Mouse (Mus musculus): ENCODE data around the gene Gprc5d.

The Gprc5d gene

DNA sequence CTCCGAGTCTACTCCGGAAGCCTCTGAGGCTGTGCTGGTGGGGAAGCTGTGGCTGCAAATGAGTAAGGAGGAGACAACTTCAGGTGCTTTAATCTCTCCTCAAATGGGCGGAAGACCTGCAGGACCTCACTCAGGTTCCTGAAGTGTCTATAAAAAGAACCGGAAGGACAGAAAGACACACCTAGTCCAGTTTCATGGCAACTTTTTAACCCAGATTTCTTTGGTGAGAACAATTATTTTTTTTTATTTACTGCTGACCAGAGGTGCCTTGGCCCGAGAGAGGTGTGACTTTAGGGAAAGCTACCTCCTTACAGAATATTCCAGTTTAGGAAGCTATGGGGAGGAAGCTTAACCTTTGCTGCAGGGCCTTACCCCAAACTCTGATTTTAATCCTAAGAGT is at the start of gene Gprc5d:
Gene Gprc5d, minus strand, starts transcription at position 101 of the 400 bp plus-strand sequence.
- 89% methylated on average over 5 of the region's 5 CpGs for WGBS

DNA sequence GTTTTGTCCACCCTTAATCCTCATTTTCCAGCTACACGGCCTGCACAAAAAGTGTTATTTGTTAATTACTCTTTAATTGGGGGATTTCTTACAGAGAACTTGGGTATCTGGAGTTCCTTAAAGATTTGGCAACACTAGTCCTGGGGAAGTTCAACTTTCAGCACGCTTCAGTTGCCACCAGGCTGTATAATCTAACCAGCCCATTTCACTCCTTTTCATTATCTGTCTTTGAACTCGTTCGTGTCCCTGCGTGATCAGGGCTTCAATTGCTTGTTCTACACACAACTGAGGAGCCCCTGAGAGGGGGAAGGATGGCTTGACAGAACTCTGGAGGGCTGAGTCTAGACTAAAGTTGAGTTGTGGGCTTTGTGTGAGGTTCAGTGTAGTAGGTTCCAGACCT is 48.6 kb upstream of the Gprc5d start:
- WGBS, result 68% methylated on average over 5 of the region's 5 CpGs

DNA sequence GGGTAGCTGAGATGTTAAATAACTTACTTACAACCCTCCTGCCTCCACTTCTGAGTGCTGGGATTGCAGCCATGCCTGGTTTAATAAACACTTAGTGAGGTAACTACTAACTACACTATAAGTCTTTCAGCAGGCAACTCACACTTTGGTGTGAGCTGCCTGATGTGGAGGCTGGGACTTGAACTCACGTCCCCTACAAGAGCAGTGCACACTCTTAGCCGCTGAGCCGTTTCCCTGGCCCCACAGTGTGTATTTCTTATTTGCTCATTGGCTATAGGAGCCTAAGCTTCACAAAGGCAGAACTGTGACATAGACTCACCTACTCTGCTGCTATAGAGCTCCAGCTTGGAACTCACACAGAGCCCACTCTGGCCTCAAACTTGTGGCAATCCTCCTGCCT is 48.2 kb upstream of the Gprc5d start:
- 89% methylated on average over 3 of the region's 3 CpGs for WGBS

GRCm38 (mm10) chr6:135165706-135166105 is 47.6 kb upstream of the Gprc5d start:
- 91% methylated on average over 2 of the region's 2 CpGs for WGBS

DNA sequence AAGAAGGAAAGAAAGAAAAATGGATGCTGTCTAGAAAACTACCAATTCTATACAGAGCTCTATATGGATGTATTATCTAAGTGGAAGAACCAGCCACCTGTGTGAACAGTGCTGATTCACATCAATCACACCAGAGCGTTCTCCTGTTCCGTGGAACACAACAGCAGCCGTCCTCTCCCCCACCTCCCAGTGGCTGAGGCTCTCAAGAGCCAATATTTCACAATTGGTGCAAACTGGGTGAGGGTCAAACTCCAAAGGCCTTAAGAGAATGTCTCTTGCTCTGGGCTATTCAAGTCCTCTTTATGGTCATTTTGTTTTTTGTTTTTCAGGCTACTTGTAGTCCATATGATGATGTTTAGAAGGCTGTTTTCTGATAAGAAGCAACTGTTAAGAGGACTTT is 47.1 kb upstream of the Gprc5d start:
- 88% methylated on average over 3 of the region's 3 CpGs for WGBS

DNA sequence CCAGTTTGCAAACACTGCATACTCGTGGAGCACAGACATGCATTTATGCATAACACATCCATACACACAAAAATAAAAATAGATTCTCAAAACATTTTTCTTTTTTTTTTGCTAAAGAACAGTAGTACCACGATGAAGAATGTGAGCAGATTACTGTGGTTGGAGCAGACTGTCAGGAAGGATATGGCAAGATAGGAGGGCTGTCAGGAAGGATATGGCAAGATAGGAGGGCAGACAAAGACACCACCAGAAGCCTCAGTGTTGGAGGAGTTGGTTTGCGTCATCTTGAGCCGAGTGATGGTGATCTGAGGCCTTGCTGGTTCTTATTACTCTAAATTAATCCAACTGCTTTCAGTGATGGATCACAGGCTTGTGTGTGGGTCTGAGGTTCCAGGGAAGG is 44.8 kb upstream of the Gprc5d start:
- WGBS, result 65% methylated on average over 4 of the region's 4 CpGs

- WGBS, result 88% methylated on average over 3 of the region's 3 CpGs
Observed at GRCm38 (mm10) chr6:135162311-135162710, 44.2 kb upstream of the Gprc5d start.

- WGBS, result 70% methylated on average over 4 of the region's 4 CpGs
Observed at GRCm38 (mm10) chr6:135161356-135161755, 43.3 kb upstream of the Gprc5d start.

DNA sequence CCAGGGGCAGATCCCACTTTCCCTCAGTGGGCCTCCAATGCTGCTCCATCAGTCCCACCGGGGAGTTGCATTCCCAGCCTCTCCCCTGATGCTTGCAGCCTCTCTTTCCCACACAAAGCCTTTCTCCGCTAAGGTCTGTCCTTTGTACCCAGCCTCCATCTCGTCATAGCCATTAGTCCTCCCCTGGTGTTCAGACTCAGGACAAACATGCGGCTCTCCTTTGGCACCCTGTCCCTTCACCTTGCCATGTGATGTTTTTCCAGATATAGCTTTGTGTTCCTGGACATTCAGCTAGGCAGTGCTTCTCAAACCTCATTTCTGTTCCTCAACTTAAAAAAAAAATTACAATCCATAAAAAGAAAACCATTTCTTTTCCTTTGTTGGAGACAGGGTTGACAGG is 40.4 kb upstream of the Gprc5d start:
- 67% methylated on average over 4 of the region's 4 CpGs for WGBS

DNA sequence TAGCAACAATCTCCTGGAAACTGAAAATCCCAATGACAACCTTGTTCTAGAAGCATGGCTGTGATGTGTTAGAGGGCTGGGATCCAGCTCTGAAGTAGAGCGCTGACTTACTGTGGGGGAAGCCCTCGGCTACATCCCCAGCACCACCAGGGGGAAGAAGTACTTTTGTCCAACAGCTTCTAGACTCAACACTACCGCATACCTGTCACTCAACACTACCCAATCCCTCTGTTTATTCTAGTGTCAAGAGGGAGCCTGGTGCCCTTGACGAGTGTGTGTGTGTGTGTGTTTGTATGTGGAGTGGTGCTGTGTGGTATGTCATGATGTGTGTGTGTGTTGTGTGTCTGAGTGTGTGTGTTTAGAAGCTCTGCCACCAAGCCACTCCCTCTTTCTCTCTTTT is 39.4 kb upstream of the Gprc5d start:
- WGBS, result 80% methylated on average over 4 of the region's 4 CpGs

- 79% methylated on average over 8 of the region's 8 CpGs for WGBS
Observed at GRCm38 (mm10) chr6:135156597-135156996, 38.5 kb upstream of the Gprc5d start.

- 49% methylated on average over 5 of the region's 5 CpGs for WGBS
Observed at GRCm38 (mm10) chr6:135153719-135154118, 35.6 kb upstream of the Gprc5d start.

DNA sequence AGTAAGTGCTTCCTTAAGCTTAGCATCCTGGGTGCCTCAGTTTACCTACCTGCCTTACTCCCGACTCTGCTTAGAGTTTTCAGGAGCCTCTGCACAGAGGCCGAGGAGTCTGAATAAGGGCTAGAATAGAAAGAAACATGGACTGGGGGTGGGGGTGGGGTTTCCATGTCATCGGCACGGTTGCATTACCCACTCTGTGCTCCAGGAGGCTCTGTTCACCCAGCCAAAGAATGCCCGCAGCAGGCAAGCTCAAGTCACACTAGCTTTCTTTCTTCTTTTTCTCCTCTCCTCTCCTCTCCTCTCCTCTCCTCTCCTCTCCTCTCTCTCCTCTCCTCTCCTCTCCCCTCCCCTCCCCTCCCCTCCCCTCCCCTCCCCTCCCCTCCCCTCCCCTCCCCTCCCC is 32.2 kb upstream of the Gprc5d start:
- 19% methylated on average over 5 of the region's 5 CpGs for WGBS

DNA sequence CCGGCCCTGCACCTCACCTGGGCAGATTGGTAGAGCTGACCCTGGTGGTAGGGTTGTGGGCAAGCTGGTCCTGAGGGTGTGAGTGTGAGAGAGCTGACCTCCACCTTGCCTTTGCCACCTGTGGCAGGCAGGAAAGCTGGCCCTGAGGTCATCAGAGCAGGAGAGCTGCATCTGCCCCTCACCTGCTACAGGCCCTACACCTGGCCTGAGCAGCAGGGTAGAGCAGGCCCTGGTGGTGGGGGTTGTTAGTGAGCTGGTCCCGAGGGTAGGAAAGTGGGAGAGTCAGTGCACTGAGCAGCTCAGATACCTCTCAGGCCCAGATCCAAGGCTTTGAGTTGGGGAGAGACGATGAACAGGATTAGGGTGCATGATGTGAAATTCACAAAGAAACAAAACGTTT is 31.6 kb upstream of the Gprc5d start:
- WGBS, result 67% methylated on average over 4 of the region's 4 CpGs

DNA sequence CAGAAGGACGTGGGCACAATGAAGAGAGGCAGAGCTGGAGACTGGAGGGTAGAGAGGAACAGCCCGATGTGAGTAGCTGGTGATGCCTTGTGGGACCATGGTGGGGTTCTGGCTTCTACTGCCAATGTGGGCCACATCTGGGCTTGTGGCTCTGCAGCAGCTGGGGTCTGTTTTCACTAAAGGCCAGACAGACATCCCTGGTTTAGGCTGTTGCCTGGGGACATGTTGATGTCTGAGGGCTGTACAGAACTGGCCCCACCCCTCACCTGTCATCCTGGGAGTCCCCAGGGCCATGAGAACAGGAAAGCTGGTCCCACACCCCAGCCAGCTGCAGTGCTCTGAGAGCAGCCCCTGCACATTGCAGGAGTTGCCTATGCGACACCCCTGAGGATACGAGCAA is 31.1 kb upstream of the Gprc5d start:
- WGBS, result 87% methylated on average over 4 of the region's 4 CpGs

DNA sequence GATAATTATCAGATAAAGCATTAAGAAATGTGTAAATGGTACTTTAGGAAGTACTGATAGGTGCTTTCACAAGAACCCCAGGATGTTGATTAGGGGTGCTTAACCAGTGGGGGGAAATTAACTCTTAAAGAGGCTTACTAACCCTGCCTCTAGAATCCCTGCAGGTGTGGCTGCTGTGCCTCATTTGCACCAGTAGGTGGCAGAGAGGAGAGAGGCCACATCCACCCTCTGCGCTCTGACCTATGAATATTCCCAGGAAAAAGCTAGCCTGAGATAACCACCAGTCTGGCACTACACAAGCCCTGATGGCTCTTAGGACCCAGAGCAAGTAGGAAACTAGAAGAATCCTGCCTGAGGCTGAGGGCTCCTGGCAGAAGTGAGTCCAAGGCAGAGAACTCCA is 30.4 kb upstream of the Gprc5d start:
- 43% methylated on average over 1 of the region's 1 CpGs for WGBS

DNA sequence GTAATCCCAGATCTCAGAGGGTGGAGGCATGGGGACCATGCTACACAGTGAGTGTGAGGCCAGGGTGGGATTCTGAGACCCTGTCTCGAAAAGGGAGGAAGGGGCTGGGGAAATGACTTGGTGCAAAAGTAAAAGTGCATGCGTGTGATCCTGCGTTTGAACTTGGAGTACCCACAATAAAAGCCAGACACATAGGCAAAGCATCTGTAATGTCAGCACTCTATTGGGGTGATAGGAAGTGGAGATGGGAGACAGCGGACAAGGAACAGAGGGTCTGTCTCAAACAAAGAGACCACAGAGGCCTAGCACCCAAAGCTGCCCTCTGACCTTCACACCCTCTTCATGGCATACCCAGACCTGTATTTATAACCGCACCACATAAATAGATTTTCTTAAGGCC is 27.9 kb upstream of the Gprc5d start:
- whole genome bisulfite sequencing, result 92% methylated on average over 5 of the region's 5 CpGs

GRCm38 (mm10) chr6:135144516-135144915 is 26.4 kb upstream of the Gprc5d start:
- under 1% methylated on average over 3 of the region's 3 CpGs for WGBS

- WGBS, result 95% methylated on average over 5 of the region's 5 CpGs
Observed at GRCm38 (mm10) chr6:135143151-135143550, 25.1 kb upstream of the Gprc5d start.

DNA sequence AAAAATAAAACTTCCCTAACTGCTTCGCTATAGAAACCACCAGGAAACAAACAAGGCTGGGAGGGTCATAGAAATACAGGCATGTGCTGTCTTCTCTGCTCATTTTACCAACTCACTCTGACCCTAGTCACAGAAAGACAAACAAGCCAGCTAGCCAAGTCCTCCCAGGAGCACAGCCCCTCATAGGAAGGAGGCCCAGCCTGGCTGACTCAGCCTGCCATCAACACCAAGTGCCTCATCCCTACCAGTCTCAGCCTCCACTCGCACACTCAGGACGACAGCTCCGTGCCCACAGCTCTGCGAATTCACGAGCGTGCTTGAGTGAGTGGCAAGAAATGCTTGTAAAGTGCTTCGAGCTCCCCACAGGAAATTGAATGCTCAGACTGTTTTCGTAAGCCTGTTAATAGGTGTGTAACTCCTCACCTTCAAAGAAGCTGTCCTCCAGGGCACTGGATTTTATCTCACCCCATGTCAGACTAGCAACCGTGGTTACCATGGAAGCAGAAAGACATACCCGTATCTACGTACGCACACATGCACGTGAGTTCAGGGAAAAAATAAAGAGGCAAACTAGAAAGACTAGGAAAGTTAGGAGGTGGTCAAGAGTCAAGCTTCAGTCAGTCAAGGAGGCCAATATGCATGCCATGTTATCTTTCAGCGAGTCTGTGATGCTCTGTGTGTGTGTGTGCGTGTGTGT is 23.5 kb upstream of the Gprc5d start:
- 58% methylated on average over 16 of the region's 16 CpGs for WGBS

DNA sequence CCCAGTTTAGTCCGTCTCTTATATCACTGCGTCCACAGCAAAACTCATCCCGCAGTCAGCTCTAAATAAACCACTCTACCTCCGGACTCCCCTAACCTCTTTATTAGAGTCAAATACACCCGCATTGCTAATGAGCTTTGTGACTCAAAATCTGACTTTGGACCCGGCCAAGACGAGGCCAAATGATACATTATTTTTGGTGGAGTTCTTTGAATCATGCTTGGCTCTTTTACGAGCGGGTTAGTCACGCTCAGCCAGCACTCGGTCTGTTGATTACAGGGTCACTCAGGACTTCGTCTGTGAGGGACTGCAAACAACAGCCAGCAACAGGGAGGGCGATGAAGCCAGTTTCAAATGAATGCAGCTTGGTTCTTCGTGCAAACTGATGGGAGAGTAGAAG is 20.7 kb upstream of the Gprc5d start:
- 85% methylated on average over 14 of the region's 14 CpGs for WGBS

- WGBS, result 90% methylated on average over 7 of the region's 7 CpGs
Observed at GRCm38 (mm10) chr6:135138207-135138606, 20.1 kb upstream of the Gprc5d start.

GRCm38 (mm10) chr6:135137736-135138135 is 19.7 kb upstream of the Gprc5d start:
- WGBS, result 84% methylated on average over 9 of the region's 9 CpGs
